Mouse (Mus musculus) megakaryocyte, embryonic 14.5 days (primary cell): ENCODE results near the gene Cfap97d1. TPM values are rescaled to one million over a fixed set of nuclear protein-coding genes. Genes with fewer than 3 reads are reported as not detected.
A peak's percentile ranks its signal among the peaks of the same experiment; 100 is the strongest.

Experiments
- H3K27me3 ChIP-seq: replicated peaks from 2 replicates; pipeline ENCODE3; 2012; ENCODE audit warnings: inconsistent platforms
- H3K36me3 ChIP-seq: replicated peaks from 2 replicates; pipeline ENCODE3; 2012; ENCODE audit warnings: low read length, inconsistent platforms, mixed read lengths
- H3K4me1 ChIP-seq: 2 replicates; pipeline ENCODE4 v1.6.1; 2012; ENCODE audit warnings: inconsistent platforms
- H3K4me3 ChIP-seq: replicated peaks from 2 replicates; pipeline ENCODE3; 2012; ENCODE audit warnings: moderate library complexity, mild to moderate bottlenecking, inconsistent platforms
- H3K9me3 ChIP-seq: 2 replicates; pipeline ENCODE4 v1.6.1; 2012; ENCODE audit warnings: inconsistent platforms
- FLI1 ChIP-seq: IDR thresholded peaks from 2 replicates; pipeline ENCODE4 v1.6.1; 2012; ENCODE audit warnings: low read length, inconsistent platforms, mixed read lengths
- GATA1 ChIP-seq: IDR thresholded peaks from 3 replicates; pipeline ENCODE4 v1.6.1; 2012; ENCODE audit warnings: mixed read lengths, low read length, inconsistent platforms, borderline replicate concordance
- polyA plus RNA-seq: library from polyadenylated mRNA; stranded (reverse); fragments of >175 nt; gene quantifications from 2 replicates; pipeline ENCODE4 v1.2.3, GENCODE M21; 2012; ENCODE audit warnings: low replicate concordance; ENCODE audit not compliant: insufficient read depth

Cfap97d1 gene
- polyA plus RNA-seq, 1 experiment = not detected

- no peak for TF ChIP-seq GATA1
- no peak for TF ChIP-seq FLI1
- Histone ChIP-seq H3K27me3 (peaks cover 97% of the 10 kb centered on the region), H3K9me3 (no peaks in the 10 kb centered on the region), H3K36me3 (no peaks in the 10 kb centered on the region), H3K4me1 (peaks cover 53% of the 10 kb centered on the region), H3K4me3 (no peak overlapping the region)
Observed at GRCm38 (mm10) chr11:101963043-101963442, 21.0 kb upstream of the Cfap97d1 start.

- Histone ChIP-seq H3K36me3 (no peaks in the 10 kb centered on the region), H3K4me1 (peaks cover 59% of the 10 kb centered on the region), H3K9me3 (no peaks in the 10 kb centered on the region), H3K27me3 (peaks cover 97% of the 10 kb centered on the region), H3K4me3 (peak overlapping the region; percentile 89)
- TF ChIP-seq GATA1 (no peak), FLI1 (no peak)
Observed at GRCm38 (mm10) chr11:101963473-101964291, 20.4 kb upstream of the Cfap97d1 start.

- Histone ChIP-seq H3K4me1 (peaks cover 63% of the 10 kb centered on the region), H3K36me3 (no peaks in the 10 kb centered on the region), H3K27me3 (peaks cover 90% of the 10 kb centered on the region), H3K9me3 (no peaks in the 10 kb centered on the region), H3K4me3 (no peak overlapping the region)
- TF ChIP-seq FLI1 = no peak
- no peak for TF ChIP-seq GATA1
Observed at GRCm38 (mm10) chr11:101964647-101965046, 19.4 kb upstream of the Cfap97d1 start.

- no peaks in the 10 kb centered on the region for H3K9me3 ChIP-seq
- TF ChIP-seq GATA1 (no peak), FLI1 (no peak)
- peaks cover 4% of the 10 kb centered on the region for H3K36me3 ChIP-seq
- peaks cover 63% of the 10 kb centered on the region for H3K4me1 ChIP-seq
- peaks cover 82% of the 10 kb centered on the region for H3K27me3 ChIP-seq
- H3K4me3 ChIP-seq = peak overlapping the region; percentile 31
Observed at GRCm38 (mm10) chr11:101965553-101965952, 18.5 kb upstream of the Cfap97d1 start.

GRCm38 (mm10) chr11:101966965-101967614, 17.0 kb upstream of the Cfap97d1 start, which contains the start of gene Sost:
TSS of gene Sost (minus strand) at chr11:101967015.
- Histone ChIP-seq H3K4me1 (peaks cover 69% of the 10 kb centered on the region), H3K9me3 (no peaks in the 10 kb centered on the region), H3K4me3 (peak within 1 kb of the TSS; percentile 48), H3K27me3 (peaks cover 66% of the 10 kb centered on the region), H3K36me3 (peaks cover 17% of the 10 kb centered on the region)
- no peak for TF ChIP-seq GATA1
- TF ChIP-seq FLI1 = no peak

GRCm38 (mm10) chr11:101968311-101968710, 15.8 kb upstream of the Cfap97d1 start:
- H3K9me3 ChIP-seq = no peaks in the 10 kb centered on the region
- H3K27me3 ChIP-seq = peaks cover 55% of the 10 kb centered on the region
- TF ChIP-seq GATA1 = no peak
- TF ChIP-seq FLI1 = no peak
- H3K4me3 ChIP-seq = no peak overlapping the region
- H3K36me3 ChIP-seq = peaks cover 29% of the 10 kb centered on the region
- H3K4me1 ChIP-seq = peaks cover 67% of the 10 kb centered on the region

- Histone ChIP-seq H3K4me3 (no peak overlapping the region), H3K36me3 (peaks cover 34% of the 10 kb centered on the region), H3K27me3 (peaks cover 50% of the 10 kb centered on the region), H3K9me3 (no peaks in the 10 kb centered on the region), H3K4me1 (peaks cover 62% of the 10 kb centered on the region)
- no peak for TF ChIP-seq FLI1
- no peak for TF ChIP-seq GATA1
Observed at GRCm38 (mm10) chr11:101968791-101969190, 15.3 kb upstream of the Cfap97d1 start.

GRCm38 (mm10) chr11:101969835-101970234, 14.2 kb upstream of the Cfap97d1 start:
- no peak overlapping the region for H3K4me3 ChIP-seq
- no peaks in the 10 kb centered on the region for H3K9me3 ChIP-seq
- TF ChIP-seq FLI1 (no peak), GATA1 (no peak)
- H3K27me3 ChIP-seq = peaks cover 40% of the 10 kb centered on the region
- peaks cover 44% of the 10 kb centered on the region for H3K36me3 ChIP-seq
- H3K4me1 ChIP-seq = peaks cover 61% of the 10 kb centered on the region

- Histone ChIP-seq H3K4me1 (peaks cover 58% of the 10 kb centered on the region), H3K9me3 (no peaks in the 10 kb centered on the region), H3K4me3 (no peak overlapping the region), H3K36me3 (peaks cover 60% of the 10 kb centered on the region), H3K27me3 (peaks cover 24% of the 10 kb centered on the region)
- TF ChIP-seq GATA1 (no peak), FLI1 (no peak)
Observed at GRCm38 (mm10) chr11:101971410-101971809, 12.7 kb upstream of the Cfap97d1 start.

- no peak for TF ChIP-seq GATA1
- TF ChIP-seq FLI1 = no peak
- Histone ChIP-seq H3K36me3 (peaks cover 67% of the 10 kb centered on the region), H3K27me3 (peaks cover 17% of the 10 kb centered on the region), H3K4me3 (no peak overlapping the region), H3K9me3 (no peaks in the 10 kb centered on the region), H3K4me1 (peaks cover 58% of the 10 kb centered on the region)
Observed at GRCm38 (mm10) chr11:101972097-101972496, 12.0 kb upstream of the Cfap97d1 start.
